Mouse (Mus musculus) embryonic stem cell, embryonic (primary cell): Measurements from ENCODE around the gene Fzr1.

ENCODE experiments used
- CTCF ChIA-PET, 4 experiments: fragments of 300-600 bp in 2 of 4; fragments of 350-600 bp in 2 of 4; sonication (Branson Sonifier 250); formaldehyde crosslinking; loops; one replicate each; lab custom pipeline; 2022; ENCODE audit warnings: inconsistent platforms in 2 of 4; lab: Charles Lee
- POLR2A ChIA-PET, 4 experiments: fragments of 300-600 bp in 2 of 4; fragments of 350-600 bp in 2 of 4; sonication (Branson Sonifier 250); formaldehyde crosslinking; loops; one replicate each; lab custom pipeline; 2022; ENCODE audit warnings: antibody characterized with exemption in 4 of 4, inconsistent platforms in 1 of 4; lab: Charles Lee

The Fzr1 gene

GRCm38 (mm10) chr10:81319741-81320549 lies 58.4 kb downstream of the Fzr1 start:
- ChIA-PET CTCF (interaction anchor here (0.7 to 2.9 kb wide), 43 partner anchors 10 to 302 kb away, joined by 3 to 57 read pairs (median 4); partner anchors contain the start of genes Pip5k1c (in 3 of the 4), Hmg20b (in 2 of the 4), Tjp3 (in 2 of the 4) and Celf5 (in 1 of the 4)), POLR2A (interaction anchor here (0.5 to 3.3 kb wide), 133 partner anchors 10 to 1267 kb away, joined by 3 to 89 read pairs (median 5); partner anchors contain the start of genes Pip5k1c (in 4 of the 4), Fzr1 (in 3 of the 4), 4930404N11Rik (in 2 of the 4) and Dohh (in 2 of the 4))

- POLR2A ChIA-PET, result interaction anchor here in 3 of 4 experiments (1.0 to 3.3 kb wide), 22 partner anchors 9 to 126 kb away, joined by 3 to 89 read pairs (median 14); partner anchors contain the start of genes Pip5k1c (in 3 of the 3), Tjp3 (in 2 of the 3), Apba3 (in 1 of the 3) and Gipc3 (in 1 of the 3)
- CTCF ChIA-PET, result interaction anchor here in 2 of 4 experiments (1.0 to 2.9 kb wide), 6 partner anchors 22 to 78 kb away, joined by 3 to 57 read pairs (median 18); partner anchors contain the start of genes Pip5k1c (in 2 of the 2) and Tjp3 (in 1 of the 2)
Observed at GRCm38 (mm10) chr10:81319330-81319699, 59.0 kb downstream of the Fzr1 start.

GRCm38 (mm10) chr10:81318589-81319329 lies 59.6 kb downstream of the Fzr1 start:
- CTCF ChIA-PET, result interaction anchor here in 2 of 4 experiments (1.0 to 4.5 kb wide), 6 partner anchors 13 to 29 kb away, joined by 3 to 85 read pairs (median 24); partner anchors contain the start of genes Pip5k1c (in 2 of the 2) and Tjp3 (in 1 of the 2)
- POLR2A ChIA-PET, result interaction anchor here in 2 of 4 experiments (1.0 to 9.8 kb wide), 14 partner anchors 13 to 125 kb away, joined by 3 to 89 read pairs (median 19); partner anchors contain the start of genes Pip5k1c (in 2 of the 2), Tjp3 (in 2 of the 2), Apba3 (in 1 of the 2) and Mrpl54 (in 1 of the 2)

GRCm38 (mm10) chr10:81317273-81317672 lies 61.0 kb downstream of the Fzr1 start:
- ChIA-PET POLR2A (interaction anchor here in 3 of 4 experiments (0.6 to 9.8 kb wide), 60 partner anchors 9 to 1306 kb away, joined by 3 to 85 read pairs (median 4); partner anchors contain the start of genes Pip5k1c (in 3 of the 3), Tjp3 (in 2 of the 3), 1190007I07Rik (in 1 of the 3) and 4930404N11Rik (in 1 of the 3)), CTCF (interaction anchor here (0.5 to 4.5 kb wide), 44 partner anchors 10 to 356 kb away, joined by 3 to 85 read pairs (median 4); partner anchors contain the start of genes Pip5k1c (in 4 of the 4), Tjp3 (in 3 of the 4), Celf5 (in 2 of the 4) and Atcay (in 1 of the 4))

GRCm38 (mm10) chr10:81316338-81317060 lies 61.8 kb downstream of the Fzr1 start:
- CTCF ChIA-PET, result interaction anchor here (0.6 to 4.5 kb wide), 39 partner anchors 9 to 355 kb away, joined by 3 to 85 read pairs (median 4); partner anchors contain the start of genes Pip5k1c (in 4 of the 4), Tjp3 (in 3 of the 4), Celf5 (in 2 of the 4) and Atcay (in 1 of the 4)
- POLR2A ChIA-PET, result interaction anchor here in 3 of 4 experiments (0.6 to 9.8 kb wide), 51 partner anchors 9 to 1306 kb away, joined by 3 to 85 read pairs (median 4); partner anchors contain the start of genes Pip5k1c (in 3 of the 3), Tjp3 (in 2 of the 3), 1190007I07Rik (in 1 of the 3) and Csnk1g2 (in 1 of the 3)
